Mouse (Mus musculus): Measurements from ENCODE around the gene Slc25a21. TPM values are rescaled to one million over a fixed set of nuclear protein-coding genes. Genes with fewer than 3 reads are reported as not detected.

Gene Slc25a21
- polyA plus RNA-seq, 1 experiment: not detected

DNA sequence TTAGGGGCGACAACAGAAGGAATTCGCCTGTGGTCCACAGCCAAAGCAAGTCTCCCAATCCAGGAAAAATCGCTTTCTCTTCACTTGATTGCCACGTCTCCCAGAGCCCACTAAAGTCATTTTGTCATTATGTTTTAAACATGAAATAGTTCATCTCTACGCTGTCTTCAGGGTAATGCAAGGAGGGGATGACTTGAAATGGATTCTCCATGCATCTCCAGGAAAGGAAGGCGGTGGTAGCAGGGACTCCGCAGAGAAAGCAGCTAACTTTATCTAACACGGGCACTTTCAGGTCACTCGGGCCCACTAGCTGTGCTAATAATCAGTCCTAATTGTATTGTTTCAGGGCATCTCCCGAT, 508.8 kb downstream of the Slc25a21 start:
- no peaks in the 10 kb centered on the region for H3K36me3 ChIP-seq (ENCODE audit: control insufficient read depth, insufficient read depth, low read length)
- no peak overlapping the region for H3K27ac ChIP-seq (ENCODE audit: insufficient read depth, low read depth, low read length)
- TF ChIP-seq POLR2A (IDR thresholded peaks at IDR 0.05; ENCODE audit: low read depth, low read length): no peak
- no peak for TF ChIP-seq CTCF (IDR thresholded peaks at IDR 0.05; ENCODE audit: extremely low read depth, insufficient read length, insufficient replicate concordance, low read depth, low read length)
- WGBS: 8% methylated on average over 10 of the region's 10 CpGs
- H3K4me1 ChIP-seq (ENCODE audit: control insufficient read depth, insufficient read depth, insufficient read length, low read length): no peaks in the 10 kb centered on the region; the same call in 1 of the 2 replicates
- H3K27me3 ChIP-seq (ENCODE audit: control insufficient read depth, insufficient read depth, low read length): peaks cover 61% of the 10 kb centered on the region
- no peak overlapping the region for H3K4me3 ChIP-seq (ENCODE audit: low read depth, low read length)

- Histone ChIP-seq H3K4me3 (ENCODE audit: low read depth, low read length) (no peak overlapping the region), H3K4me1 (ENCODE audit: control insufficient read depth, insufficient read depth, insufficient read length, low read length) (no peaks in the 10 kb centered on the region; the same call in 1 of the 2 replicates), H3K36me3 (ENCODE audit: control insufficient read depth, insufficient read depth, low read length) (no peaks in the 10 kb centered on the region), H3K27ac (ENCODE audit: insufficient read depth, low read depth, low read length) (no peak overlapping the region), H3K27me3 (ENCODE audit: control insufficient read depth, insufficient read depth, low read length) (peaks cover 58% of the 10 kb centered on the region)
- TF ChIP-seq CTCF (IDR thresholded peaks at IDR 0.05; ENCODE audit: extremely low read depth, insufficient read length, insufficient replicate concordance, low read depth, low read length) (no peak), POLR2A (IDR thresholded peaks at IDR 0.05; ENCODE audit: low read depth, low read length) (no peak)
- whole genome bisulfite sequencing: 16% methylated on average over 15 of the region's 15 CpGs
Observed at GRCm38 (mm10) chr12:56687640-56688481, 509.4 kb downstream of the Slc25a21 start.

DNA sequence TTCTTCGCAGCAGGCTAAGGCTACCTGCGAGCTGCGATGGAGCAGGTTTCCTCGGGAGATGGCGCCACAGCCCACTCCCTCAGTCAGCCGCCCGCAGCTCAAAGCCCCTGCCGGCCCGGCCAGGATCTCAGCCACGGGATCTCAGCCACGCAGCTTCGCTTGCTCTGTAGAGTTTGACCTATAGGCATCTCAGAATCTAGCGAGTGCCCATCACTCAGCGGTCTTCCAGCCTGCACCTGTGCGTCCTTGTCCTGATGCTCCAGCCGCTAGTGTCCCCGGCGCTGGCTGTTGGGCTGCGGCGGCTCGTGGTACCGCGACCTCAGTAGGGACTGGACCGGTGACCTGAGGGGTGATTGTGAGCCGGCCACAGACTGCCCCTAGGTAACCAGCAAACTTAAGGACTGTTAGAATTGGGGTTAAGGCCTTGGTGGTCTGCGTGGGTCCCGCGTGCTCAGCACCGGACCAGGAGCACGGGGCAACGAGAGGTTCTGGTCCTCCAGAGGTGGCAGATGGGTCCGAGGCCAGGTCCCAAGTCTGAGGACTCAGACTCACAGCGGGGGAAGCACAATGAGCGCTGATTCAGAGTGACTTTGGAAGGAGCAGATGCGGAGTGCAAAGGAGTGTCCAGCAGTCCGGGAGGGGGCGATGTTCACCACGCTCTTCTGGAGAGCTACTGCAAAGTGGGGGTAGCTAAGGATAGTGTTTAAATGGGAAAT, 516.0 kb downstream of the Slc25a21 start:
- TF ChIP-seq POLR2A (IDR thresholded peaks at IDR 0.05; ENCODE audit: low read depth, low read length) (no peak), CTCF (IDR thresholded peaks at IDR 0.05; ENCODE audit: extremely low read depth, insufficient read length, insufficient replicate concordance, low read depth, low read length) (no peak)
- Histone ChIP-seq H3K36me3 (ENCODE audit: control insufficient read depth, insufficient read depth, low read length) (no peaks in the 10 kb centered on the region), H3K4me1 (ENCODE audit: control insufficient read depth, insufficient read depth, insufficient read length, low read length) (no peaks in the 10 kb centered on the region), H3K4me3 (ENCODE audit: low read depth, low read length) (no peak overlapping the region), H3K27me3 (ENCODE audit: control insufficient read depth, insufficient read depth, low read length) (peaks cover 22% of the 10 kb centered on the region), H3K27ac (ENCODE audit: insufficient read depth, low read depth, low read length) (no peak overlapping the region)
- WGBS: 4% methylated on average over 38 of the region's 38 CpGs

DNA sequence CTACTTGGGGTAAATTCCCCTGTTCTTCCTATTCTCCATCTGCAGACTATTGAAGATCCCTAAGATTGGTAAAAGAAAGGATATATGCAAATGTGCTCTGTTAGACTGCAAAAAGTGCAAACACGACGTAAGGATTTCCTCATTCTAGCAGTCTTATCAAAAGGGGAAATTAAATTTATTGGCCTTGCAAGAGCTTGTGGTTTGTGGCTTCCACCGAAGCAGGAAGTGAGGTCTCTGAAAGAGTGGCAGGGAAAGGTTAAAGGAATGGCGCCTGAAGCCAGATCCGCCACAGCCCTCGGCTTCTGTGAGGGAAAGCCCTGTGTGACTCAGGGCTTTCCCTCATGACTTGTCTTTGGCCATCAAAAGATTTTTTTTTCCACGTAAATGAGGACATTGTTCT, 519.7 kb downstream of the Slc25a21 start:
- no peaks in the 10 kb centered on the region for H3K4me1 ChIP-seq (ENCODE audit: control insufficient read depth, insufficient read depth, insufficient read length, low read length)
- H3K4me3 ChIP-seq (ENCODE audit: low read depth, low read length): no peak overlapping the region
- H3K36me3 ChIP-seq (ENCODE audit: control insufficient read depth, insufficient read depth, low read length): no peaks in the 10 kb centered on the region
- H3K27ac ChIP-seq (ENCODE audit: insufficient read depth, low read depth, low read length): no peak overlapping the region
- TF ChIP-seq CTCF (IDR thresholded peaks at IDR 0.05; ENCODE audit: extremely low read depth, insufficient read length, insufficient replicate concordance, low read depth, low read length): no peak
- no peak for TF ChIP-seq POLR2A (IDR thresholded peaks at IDR 0.05; ENCODE audit: low read depth, low read length)
- 52% methylated on average over 7 of the region's 7 CpGs for WGBS
- peaks cover 15% of the 10 kb centered on the region for H3K27me3 ChIP-seq (ENCODE audit: control insufficient read depth, insufficient read depth, low read length)

- peak; percentile 27; the same call in 1 of the 2 replicates for TF ChIP-seq CTCF (IDR thresholded peaks at IDR 0.05; ENCODE audit: extremely low read depth, insufficient read length, insufficient replicate concordance, low read depth, low read length)
- no peak for TF ChIP-seq POLR2A (IDR thresholded peaks at IDR 0.05; ENCODE audit: low read depth, low read length)
- 0 out of 2 replicates have a peak, but pooled peaks cover 2% of the 10 kb centered on the region for H3K27me3 ChIP-seq (ENCODE audit: control insufficient read depth, insufficient read depth, low read length)
- H3K4me3 ChIP-seq (ENCODE audit: low read depth, low read length): no peak overlapping the region
- H3K4me1 ChIP-seq (ENCODE audit: control insufficient read depth, insufficient read depth, insufficient read length, low read length): no peaks in the 10 kb centered on the region
- H3K27ac ChIP-seq (ENCODE audit: insufficient read depth, low read depth, low read length): no peak overlapping the region
- H3K36me3 ChIP-seq (ENCODE audit: control insufficient read depth, insufficient read depth, low read length): no peaks in the 10 kb centered on the region
- 28% methylated on average over 3 of the region's 3 CpGs for WGBS
Observed at GRCm38 (mm10) chr12:56674726-56675125, 522.5 kb downstream of the Slc25a21 start.

GRCm38 (mm10) chr12:56670795-56671194, 526.5 kb downstream of the Slc25a21 start:
- no peak overlapping the region for H3K4me3 ChIP-seq (ENCODE audit: low read depth, low read length)
- H3K4me1 ChIP-seq (ENCODE audit: control insufficient read depth, insufficient read depth, insufficient read length, low read length): no peaks in the 10 kb centered on the region
- H3K27ac ChIP-seq (ENCODE audit: insufficient read depth, low read depth, low read length): no peak overlapping the region
- WGBS: 89% methylated on average over 9 of the region's 9 CpGs
- H3K27me3 ChIP-seq (ENCODE audit: control insufficient read depth, insufficient read depth, low read length): no peaks in the 10 kb centered on the region
- no peaks in the 10 kb centered on the region for H3K36me3 ChIP-seq (ENCODE audit: control insufficient read depth, insufficient read depth, low read length)
- TF ChIP-seq POLR2A (IDR thresholded peaks at IDR 0.05; ENCODE audit: low read depth, low read length) (no peak), CTCF (IDR thresholded peaks at IDR 0.05; ENCODE audit: extremely low read depth, insufficient read length, insufficient replicate concordance, low read depth, low read length) (no peak)
